Mouse (Mus musculus) C2C12 (cell line): ENCODE measurements at regions not wholly inside any gene's neighbourhood (a gene's known extent, or its start where the extent isn't known, plus 50 kb on each side); places are given as distances from the start of the nearest gene placed in this dataset.

Experiments used
- CTCF ChIP-seq: IDR thresholded peaks from one replicate; pipeline ENCODE4 v1.5.1; 2011; ENCODE audit not compliant: control insufficient read depth, insufficient read depth, insufficient read length
- MAX ChIP-seq: IDR thresholded peaks from one replicate; pipeline ENCODE4 v1.6.1; 2011; ENCODE audit warnings: mild to moderate bottlenecking, control low read depth
- MYOD1 ChIP-seq: IDR thresholded peaks from one replicate; pipeline ENCODE4 v1.6.1; 2011; ENCODE audit warnings: low read depth; ENCODE audit not compliant: control insufficient read depth, insufficient read length
- MYOG ChIP-seq: IDR thresholded peaks from one replicate; pipeline ENCODE4 v1.6.1; 2011; ENCODE audit not compliant: control insufficient read depth, insufficient read length; ENCODE audit errors: extremely low read depth
- USF1 ChIP-seq: IDR thresholded peaks from one replicate; pipeline ENCODE4 v1.6.1; 2011; ENCODE audit warnings: low read depth, mild to moderate bottlenecking, control low read depth, moderate library complexity

DNA sequence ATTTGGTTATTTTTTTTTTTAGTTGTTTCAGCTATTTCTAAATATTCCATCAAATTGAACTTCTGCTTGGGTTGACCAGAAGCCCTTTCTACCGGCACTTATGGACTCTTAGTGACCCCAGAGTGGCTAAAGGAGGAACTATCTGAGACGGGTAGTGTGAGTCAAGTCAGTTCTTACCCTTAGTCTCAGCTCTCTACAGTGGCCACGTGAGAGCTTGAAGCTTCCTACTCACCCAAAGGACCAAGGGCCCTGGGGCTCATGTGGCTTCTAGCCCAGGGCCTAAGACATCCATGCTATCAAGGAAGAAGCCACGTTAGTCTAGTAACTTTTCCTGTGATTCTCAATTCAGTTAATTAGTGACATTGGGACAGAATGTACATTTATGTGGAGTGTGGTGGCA lies 105.5 kb downstream of the Mreg start:
- no peak for TF ChIP-seq USF1
- no peak for TF ChIP-seq CTCF
- TF ChIP-seq MYOD1 = no peak
- TF ChIP-seq MYOG = no peak
- no peak for TF ChIP-seq MAX
